Mouse (Mus musculus) cerebellum, adult 2 months (tissue): ENCODE data around the gene Tcfl5. TPM values are rescaled to one million over a fixed set of nuclear protein-coding genes. Genes with fewer than 3 reads are reported as not detected.

ENCODE experiments used
- DNase-seq, 2 experiments: peaks; one replicate each; pipeline ENCODE4 v3.0.0; 2021
- H3K27ac ChIP-seq: fragments of 200-500 bp; 2 replicates; pipeline ENCODE4 v1.5.1; 2012; ENCODE audit warnings: low read length, control low read depth, inconsistent platforms; ENCODE audit not compliant: insufficient read depth
- H3K27me3 ChIP-seq: fragments of 200-500 bp; 2 replicates; pipeline ENCODE4 v1.6.1; 2012; ENCODE audit warnings: inconsistent platforms, mild to moderate bottlenecking, low read length, moderate library complexity; ENCODE audit not compliant: control insufficient read depth, insufficient read depth
- H3K4me1 ChIP-seq: fragments of 200-500 bp; 2 replicates; pipeline ENCODE4 v1.6.1; 2011; ENCODE audit warnings: low read length; ENCODE audit not compliant: control insufficient read depth, insufficient read depth
- H3K4me3 ChIP-seq: fragments of 200-500 bp; replicated peaks from 2 replicates; pipeline ENCODE3; 2011; ENCODE audit warnings: mild to moderate bottlenecking, low read depth, low read length, control low read depth; ENCODE audit not compliant: insufficient read depth
- CTCF ChIP-seq: fragments of 200-500 bp; IDR thresholded peaks from 2 replicates; pipeline ENCODE4 v1.5.1; 2011; ENCODE audit warnings: low read depth, mild to moderate bottlenecking, control low read depth, low read length, moderate library complexity, borderline replicate concordance; ENCODE audit not compliant: insufficient read depth
- POLR2A ChIP-seq: fragments of 200-500 bp; IDR thresholded peaks from 2 replicates; pipeline ENCODE4 v1.6.1; 2011; ENCODE audit warnings: low read length, control low read depth, borderline replicate concordance; ENCODE audit not compliant: insufficient read depth
- WGBS: fragments of 180-500 bp; shearing (Covaris S2); methylation state at CpG from one replicate; pipeline ENCODE4 v1.1.7; 2018; 5-methylcytosine and 5-hydroxymethylcytosine counted together
- polyA plus RNA-seq: library from polyadenylated mRNA; depleted of rRNA; stranded (reverse); fragments of >200 nt; gene quantifications from 2 replicates; pipeline ENCODE4 v1.2.3, GENCODE M21; 2012; rRNA removed

Tcfl5 gene
- polyA plus RNA-seq, 1 experiment: 0.11 TPM

DNA sequence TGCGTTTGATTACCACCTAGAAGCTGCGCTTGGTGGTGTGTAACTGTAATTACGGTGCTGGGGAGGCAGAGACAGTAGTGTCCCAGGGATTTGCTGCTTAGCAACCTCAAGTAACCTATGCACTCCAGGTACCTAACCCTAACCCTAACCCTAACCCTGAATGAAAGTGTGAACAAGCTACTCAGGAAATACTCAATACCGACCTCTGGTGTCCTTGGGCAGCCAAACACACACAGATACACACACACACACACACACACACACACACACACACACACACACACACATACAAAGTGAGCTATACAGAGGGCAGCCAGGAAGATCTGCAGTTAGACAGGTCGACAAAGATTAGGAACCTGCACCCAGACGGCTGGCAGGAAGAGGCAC, 53.8 kb downstream of the Tcfl5 start:
- H3K27me3 ChIP-seq: no peaks in the 10 kb centered on the region
- no peak for TF ChIP-seq POLR2A
- TF ChIP-seq CTCF: no peak
- H3K27ac ChIP-seq: peak overlapping the region; percentile 52; the same call in 1 of the 2 replicates
- H3K4me3 ChIP-seq: peak overlapping the region; percentile 83
- DNase-seq: no peak
- WGBS: 43% methylated on average over 6 of the region's 6 CpGs
- H3K4me1 ChIP-seq: peaks cover 6% of the 10 kb centered on the region; the same call in 1 of the 2 replicates

- 7% methylated on average over 7 of the region's 7 CpGs for WGBS
- Histone ChIP-seq H3K27ac (no peak overlapping the region), H3K4me3 (peak overlapping the region; percentile 83), H3K4me1 (peaks cover 9% of the 10 kb centered on the region), H3K27me3 (no peaks in the 10 kb centered on the region)
- TF ChIP-seq POLR2A: no peak
- peak in 1 of 2 experiments; percentile 27 for DNase-seq
Measured at GRCm38 (mm10) chr2:180583154-180583507, 59.4 kb downstream of the Tcfl5 start.

DNA sequence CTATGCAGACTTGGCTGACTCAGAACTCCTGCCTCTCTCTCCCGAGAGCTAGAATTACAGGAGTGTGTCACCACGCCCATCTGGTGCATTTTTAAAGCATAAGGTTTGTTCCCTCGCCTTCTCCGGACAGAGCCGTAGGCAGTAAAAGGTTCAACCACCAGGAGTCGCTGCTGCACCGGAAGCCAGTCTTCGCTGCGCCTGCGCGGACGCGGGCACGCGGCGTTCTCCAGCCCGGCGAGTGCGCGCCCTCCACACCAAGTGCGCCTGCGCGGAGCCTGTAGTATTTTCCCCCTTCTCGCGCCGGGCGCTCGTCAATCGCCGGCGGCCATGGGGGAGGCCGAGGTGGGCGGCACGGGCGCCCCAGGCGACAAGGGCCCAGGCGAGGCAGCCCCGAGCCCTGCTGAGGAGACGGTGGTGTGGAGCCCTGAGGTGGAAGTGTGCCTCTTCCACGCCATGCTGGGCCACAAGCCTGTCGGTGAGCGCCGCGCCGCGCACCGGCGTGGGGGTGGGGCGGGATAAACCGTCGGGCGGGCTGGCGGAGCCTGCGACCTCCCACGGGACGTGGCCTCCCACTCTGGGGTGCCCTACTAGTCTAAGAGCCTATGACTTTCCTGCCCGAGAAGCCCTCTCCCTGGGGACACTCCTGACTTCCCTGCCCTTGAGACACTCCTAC, 59.9 kb downstream of the Tcfl5 start:
- DNase-seq: peak; percentile 97 to 99

GRCm38 (mm10) chr2:180581002-180581401, 61.5 kb downstream of the Tcfl5 start, which contains the start of gene Mrgbp:
TSS of gene Mrgbp (plus strand) at chr2:180581304.
- no peak within 1 kb of the TSS for H3K4me3 ChIP-seq
- TF ChIP-seq POLR2A: no peak
- TF ChIP-seq CTCF: no peak
- no peaks in the 10 kb centered on the region for H3K27me3 ChIP-seq
- peak in 1 of 2 experiments; percentile 9 for DNase-seq
- no peak within 1 kb of the TSS for H3K27ac ChIP-seq
- peaks cover 9% of the 10 kb centered on the region for H3K4me1 ChIP-seq
- WGBS: 35% methylated on average over 3 of the region's 3 CpGs

More for the DNA sequence above, 59.9 kb downstream of the Tcfl5 start:
- Histone ChIP-seq H3K4me3 (peak overlapping the region; percentile 83), H3K27ac (peak overlapping the region; percentile 63; the same call in 1 of the 2 replicates), H3K4me1 (peaks cover 9% of the 10 kb centered on the region), H3K27me3 (no peaks in the 10 kb centered on the region)
- WGBS: under 1% methylated on average over 57 of the region's 57 CpGs
- peak; percentile 83 for TF ChIP-seq POLR2A
- peak; percentile 88 for TF ChIP-seq CTCF

- WGBS: 8% methylated on average over 3 of the region's 3 CpGs
- H3K27me3 ChIP-seq: no peaks in the 10 kb centered on the region
- H3K4me1 ChIP-seq: peaks cover 6% of the 10 kb centered on the region
- no peak overlapping the region for H3K4me3 ChIP-seq
- peak; percentile 86 for TF ChIP-seq CTCF
- no peak for TF ChIP-seq POLR2A
- peak; percentile 51 to 73 for DNase-seq
- no peak overlapping the region for H3K27ac ChIP-seq
Measured at GRCm38 (mm10) chr2:180578686-180579085, 63.8 kb downstream of the Tcfl5 start.

GRCm38 (mm10) chr2:180576482-180576881, 66.0 kb downstream of the Tcfl5 start:
- Histone ChIP-seq H3K4me1 (no peaks in the 10 kb centered on the region), H3K27me3 (no peaks in the 10 kb centered on the region; the same call in 1 of the 2 replicates), H3K4me3 (no peak overlapping the region), H3K27ac (no peak overlapping the region)
- no peak for DNase-seq
- TF ChIP-seq POLR2A (no peak), CTCF (no peak)
- WGBS: 43% methylated on average over 4 of the region's 4 CpGs

Other genes starting within 250 kb of the Tcfl5 start
- gene Slco4a1, start 186.5 kb downstream of the Tcfl5 start, polyA plus RNA-seq: 18.6 and 25.3 TPM in 2 replicates
- gene Ntsr1, start 142.7 kb downstream of the Tcfl5 start, polyA plus RNA-seq: 0.79 and 1.3 TPM in 2 replicates
- 32.2 and 34.6 TPM in 2 replicates for gene Mrgbp, start 61.4 kb downstream of the Tcfl5 start, polyA plus RNA-seq
- 54.2 and 56.1 TPM in 2 replicates for gene Ogfr, start 53.5 kb downstream of the Tcfl5 start, polyA plus RNA-seq
- gene Col9a3, start 44.9 kb downstream of the Tcfl5 start, polyA plus RNA-seq: 38.8 and 50.4 TPM in 2 replicates
- 36.2 and 37.9 TPM in 2 replicates for gene Dido1, start 67.3 kb upstream of the Tcfl5 start, polyA plus RNA-seq
- gene Gid8, start 67.4 kb upstream of the Tcfl5 start, polyA plus RNA-seq: 61.6 and 65.4 TPM in 2 replicates
- 0.70 and 1.2 TPM in 2 replicates for gene Slc17a9, start 82.6 kb upstream of the Tcfl5 start, polyA plus RNA-seq
- 0.06 TPM in 1 of 2 replicates, not detected in the other for gene Bhlhe23, start 134.2 kb upstream of the Tcfl5 start, polyA plus RNA-seq